Mouse (Mus musculus): ENCODE data around the gene Kcnb1. TPM values are rescaled to one million over a fixed set of nuclear protein-coding genes. Genes with fewer than 3 reads are reported as not detected.
A peak's percentile ranks its signal among the peaks of the same experiment; 100 is the strongest.

The Kcnb1 gene
- polyA plus RNA-seq, 1 experiment from 2014 or later = 1.6 TPM

DNA sequence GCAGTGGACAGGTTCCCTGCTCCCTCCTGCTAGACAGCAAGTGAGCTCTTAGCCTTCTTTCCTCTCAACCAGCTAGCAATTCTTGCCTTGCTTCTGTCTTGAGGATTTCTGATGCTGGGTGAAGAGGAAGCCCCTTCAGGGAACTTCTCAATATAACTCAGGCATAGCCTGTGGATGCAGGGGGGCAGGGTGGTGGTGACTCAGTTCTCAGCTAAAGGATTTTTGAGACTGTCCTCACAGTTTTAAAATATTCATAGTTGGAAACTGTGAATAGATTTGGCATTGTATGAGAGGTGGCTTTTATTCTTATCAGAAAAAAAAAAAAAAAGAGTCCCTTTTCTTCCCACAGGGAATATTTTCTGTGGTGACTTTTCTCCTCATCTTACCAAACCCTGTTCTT lies 129.2 kb downstream of the Kcnb1 start:
- H3K36me3 ChIP-seq (ENCODE audit: control insufficient read depth, insufficient read depth, low read length) = peaks cover 15% of the 10 kb centered on the region
- ATAC-seq (ENCODE audit: low FRiP score, low TSS enrichment) (no peak), DNase-seq (ENCODE audit: low spot score) (no peak)
- H3K9ac ChIP-seq (ENCODE audit: low read length) = peak overlapping the region; percentile 13; the same call in 1 of the 2 replicates
- no peaks in the 10 kb centered on the region for H3K9me3 ChIP-seq (ENCODE audit: control insufficient read depth, low read length)
- no peaks in the 10 kb centered on the region for H3K27me3 ChIP-seq (ENCODE audit: control insufficient read depth, insufficient read depth, low read length)
- H3K4me3 ChIP-seq (ENCODE audit: low read depth, low read length) = no peak overlapping the region
- H3K27ac ChIP-seq (replicated peaks) = peak overlapping the region; percentile 40
- H3K4me1 ChIP-seq (replicated peaks; ENCODE audit: control insufficient read depth, insufficient read depth) = peaks cover 6% of the 10 kb centered on the region; the same call in 1 of the 2 replicates
- peak overlapping the region; percentile 78; the same call in 1 of the 2 replicates for H3K4me2 ChIP-seq (replicated peaks; ENCODE audit: low read depth)
- TF ChIP-seq EP300 (optimal IDR thresholded peaks at IDR 0.05) (no peak), CTCF (IDR thresholded peaks at IDR 0.05; ENCODE audit: low read depth) (no peak)

DNA sequence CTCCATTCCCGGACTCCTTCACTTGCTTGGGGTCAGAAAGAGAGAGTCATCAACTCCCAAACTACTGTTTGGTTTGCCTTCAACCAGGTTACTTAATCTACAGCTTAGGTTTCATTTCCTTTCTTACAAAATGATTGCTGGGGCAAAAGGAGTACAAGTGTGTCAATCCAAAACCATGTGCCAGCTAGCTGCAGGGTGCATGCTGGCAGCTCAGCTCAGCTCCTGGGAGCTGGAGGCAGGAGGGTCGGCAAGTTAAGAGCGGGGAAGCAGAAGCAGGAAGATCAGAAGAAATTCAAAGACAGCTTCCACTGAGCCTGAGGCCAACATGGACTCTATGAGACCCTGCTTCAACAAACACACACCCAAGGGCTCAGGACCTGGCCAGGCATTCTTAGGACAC lies 129.6 kb downstream of the Kcnb1 start:
- peak overlapping the region; percentile 15; the same call in 1 of the 2 replicates for H3K4me2 ChIP-seq (replicated peaks; ENCODE audit: low read depth)
- TF ChIP-seq EP300 (optimal IDR thresholded peaks at IDR 0.05) = no peak
- no peak for TF ChIP-seq CTCF (IDR thresholded peaks at IDR 0.05; ENCODE audit: low read depth)
- no peak for ATAC-seq (ENCODE audit: low FRiP score, low TSS enrichment)
- peak overlapping the region; percentile 53 for H3K27ac ChIP-seq (replicated peaks)
- WGBS = 58% methylated on average over 3 of the region's 3 CpGs
- H3K4me1 ChIP-seq (replicated peaks; ENCODE audit: control insufficient read depth, insufficient read depth) = peaks cover 6% of the 10 kb centered on the region; the same call in 1 of the 2 replicates
- H3K36me3 ChIP-seq (ENCODE audit: control insufficient read depth, insufficient read depth, low read length) = peaks cover 17% of the 10 kb centered on the region
- no peak overlapping the region for H3K4me3 ChIP-seq (ENCODE audit: low read depth, low read length)
- no peaks in the 10 kb centered on the region for H3K27me3 ChIP-seq (ENCODE audit: control insufficient read depth, insufficient read depth, low read length)
- H3K9me3 ChIP-seq (ENCODE audit: control insufficient read depth, low read length) = no peaks in the 10 kb centered on the region
- DNase-seq (ENCODE audit: low spot score) = no peak
- H3K9ac ChIP-seq (ENCODE audit: low read length) = peak overlapping the region; percentile 13; the same call in 1 of the 2 replicates

DNA sequence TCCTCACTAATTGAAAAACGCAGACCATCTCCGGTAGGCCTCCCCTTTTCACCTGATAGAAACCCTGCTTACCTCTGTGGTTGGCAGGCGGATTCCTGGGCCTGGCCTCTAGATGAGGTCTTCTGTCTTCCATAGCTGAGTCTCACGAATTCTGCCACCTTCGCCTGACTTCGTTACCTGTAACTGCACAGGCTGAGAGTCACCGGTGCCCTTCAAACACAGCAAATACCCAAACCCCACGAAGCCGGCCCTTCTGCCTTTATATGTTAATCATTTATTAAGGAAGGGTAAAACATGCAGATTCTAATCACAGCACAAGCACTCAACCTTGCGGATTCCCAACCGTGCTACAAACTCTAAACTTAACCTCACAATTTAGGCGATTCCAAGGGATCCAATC lies 130.0 kb downstream of the Kcnb1 start:
- Histone ChIP-seq H3K27ac (replicated peaks) (peak overlapping the region; percentile 53), H3K9me3 (ENCODE audit: control insufficient read depth, low read length) (no peaks in the 10 kb centered on the region), H3K4me3 (ENCODE audit: low read depth, low read length) (no peak overlapping the region), H3K4me1 (replicated peaks; ENCODE audit: control insufficient read depth, insufficient read depth) (peaks cover 6% of the 10 kb centered on the region; the same call in 1 of the 2 replicates), H3K4me2 (replicated peaks; ENCODE audit: low read depth) (peak overlapping the region; percentile 15; the same call in 1 of the 2 replicates), H3K9ac (ENCODE audit: low read length) (no peak overlapping the region), H3K36me3 (ENCODE audit: control insufficient read depth, insufficient read depth, low read length) (peaks cover 20% of the 10 kb centered on the region), H3K27me3 (ENCODE audit: control insufficient read depth, insufficient read depth, low read length) (no peaks in the 10 kb centered on the region)
- 52% methylated on average over 12 of the region's 12 CpGs for WGBS
- ATAC-seq (ENCODE audit: low FRiP score, low TSS enrichment) (no peak), DNase-seq (ENCODE audit: low spot score) (no peak)
- TF ChIP-seq EP300 (optimal IDR thresholded peaks at IDR 0.05) (no peak), CTCF (IDR thresholded peaks at IDR 0.05; ENCODE audit: low read depth) (no peak)

DNA sequence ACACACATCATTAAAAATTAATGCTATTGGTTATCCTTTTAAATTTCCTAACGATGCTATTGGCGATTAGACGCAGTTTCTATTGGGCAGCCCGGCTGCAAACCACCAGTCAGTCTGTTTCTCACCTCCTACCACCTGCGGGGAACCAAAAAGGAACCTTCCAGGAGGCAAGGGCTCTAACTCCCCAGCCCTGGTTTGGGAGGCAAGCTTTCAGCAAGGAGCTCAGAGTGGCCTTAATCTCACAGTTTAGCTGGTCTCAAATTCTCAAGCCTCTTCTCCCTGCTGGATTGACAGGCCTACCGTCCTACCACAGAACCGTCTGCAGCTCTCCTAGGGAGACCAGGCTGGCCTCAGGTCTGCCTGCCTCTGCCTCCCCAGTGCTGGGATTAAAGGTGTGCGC lies 130.4 kb downstream of the Kcnb1 start:
- Histone ChIP-seq H3K9me3 (ENCODE audit: control insufficient read depth, low read length) (no peaks in the 10 kb centered on the region), H3K4me2 (replicated peaks; ENCODE audit: low read depth) (peak overlapping the region; percentile 14; the same call in 1 of the 2 replicates), H3K36me3 (ENCODE audit: control insufficient read depth, insufficient read depth, low read length) (peaks cover 22% of the 10 kb centered on the region), H3K4me1 (replicated peaks; ENCODE audit: control insufficient read depth, insufficient read depth) (peaks cover 6% of the 10 kb centered on the region; the same call in 1 of the 2 replicates), H3K27ac (replicated peaks) (peak overlapping the region; percentile 53), H3K27me3 (ENCODE audit: control insufficient read depth, insufficient read depth, low read length) (no peaks in the 10 kb centered on the region), H3K9ac (ENCODE audit: low read length) (peak overlapping the region; percentile 23; the same call in 1 of the 2 replicates), H3K4me3 (ENCODE audit: low read depth, low read length) (no peak overlapping the region)
- no peak for TF ChIP-seq EP300 (optimal IDR thresholded peaks at IDR 0.05)
- no peak for TF ChIP-seq CTCF (IDR thresholded peaks at IDR 0.05; ENCODE audit: low read depth)
- WGBS = 66% methylated on average over 8 of the region's 8 CpGs
- ATAC-seq (ENCODE audit: low FRiP score, low TSS enrichment) (no peak), DNase-seq (ENCODE audit: low spot score) (no peak)

DNA sequence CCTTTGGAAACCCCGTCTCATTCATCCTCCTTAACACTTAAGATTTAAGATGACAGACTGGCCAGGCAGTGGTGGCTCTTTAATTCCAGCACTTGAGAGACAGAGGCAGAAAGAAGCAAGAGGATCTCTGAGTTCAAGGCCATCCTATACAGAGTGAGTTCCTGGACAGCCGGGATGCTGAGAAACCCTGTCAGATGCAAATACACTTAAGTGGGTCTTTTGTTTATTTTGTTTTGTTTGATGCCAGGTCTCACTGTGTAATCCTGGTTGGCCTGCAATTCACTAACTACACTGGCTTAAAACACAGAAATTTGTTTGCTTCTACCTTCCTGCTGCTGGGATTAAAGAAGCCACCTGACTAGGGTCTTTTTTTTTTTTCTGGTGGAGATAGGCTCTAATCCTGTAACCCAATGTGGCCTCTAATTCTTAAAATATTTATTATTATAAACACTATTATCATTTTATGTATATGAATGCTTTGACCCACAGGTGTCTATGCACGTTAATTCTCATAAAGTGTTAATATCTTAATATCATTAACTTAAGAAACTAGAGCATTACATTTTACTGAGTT lies 131.1 kb downstream of the Kcnb1 start:
- Histone ChIP-seq H3K27me3 (ENCODE audit: control insufficient read depth, insufficient read depth, low read length) (no peaks in the 10 kb centered on the region), H3K27ac (replicated peaks) (no peak overlapping the region), H3K9ac (ENCODE audit: low read length) (no peak overlapping the region), H3K4me3 (ENCODE audit: low read depth, low read length) (no peak overlapping the region), H3K36me3 (ENCODE audit: control insufficient read depth, insufficient read depth, low read length) (peaks cover 23% of the 10 kb centered on the region), H3K4me2 (replicated peaks; ENCODE audit: low read depth) (no peak overlapping the region), H3K9me3 (ENCODE audit: control insufficient read depth, low read length) (no peaks in the 10 kb centered on the region), H3K4me1 (replicated peaks; ENCODE audit: control insufficient read depth, insufficient read depth) (0 out of 2 replicates have a peak, but pooled peaks cover 6% of the 10 kb centered on the region)
- DNase-seq (ENCODE audit: low spot score) = no peak
- TF ChIP-seq EP300 (optimal IDR thresholded peaks at IDR 0.05) (no peak), CTCF (IDR thresholded peaks at IDR 0.05; ENCODE audit: low read depth) (no peak)
- WGBS = 57% methylated on average over 3 of the region's 3 CpGs
- no peak for ATAC-seq (ENCODE audit: low FRiP score, low TSS enrichment)

DNA sequence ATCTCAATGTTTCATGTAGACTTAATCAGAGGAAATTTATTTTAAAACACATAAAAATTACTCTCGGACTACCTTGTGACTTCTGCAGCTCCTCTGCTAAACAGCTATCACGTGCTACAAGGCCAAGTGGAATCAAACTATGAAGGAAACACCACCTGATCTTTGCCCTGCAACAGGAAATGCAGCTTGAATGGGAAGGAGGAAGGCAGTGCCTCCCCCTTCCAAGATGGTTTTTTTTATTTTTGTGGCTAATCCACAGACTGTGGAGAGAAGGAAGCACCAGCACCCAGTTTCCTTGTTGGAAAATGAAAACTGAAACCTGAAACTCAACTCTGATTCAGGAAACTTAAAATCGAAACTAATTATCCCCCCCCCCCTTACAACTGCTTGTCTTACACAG lies 131.8 kb downstream of the Kcnb1 start:
- 60% methylated on average over 3 of the region's 3 CpGs for WGBS
- H3K9me3 ChIP-seq (ENCODE audit: control insufficient read depth, low read length) = no peaks in the 10 kb centered on the region
- H3K4me2 ChIP-seq (replicated peaks; ENCODE audit: low read depth) = no peak overlapping the region
- DNase-seq (ENCODE audit: low spot score) (no peak), ATAC-seq (ENCODE audit: low FRiP score, low TSS enrichment) (no peak)
- H3K4me3 ChIP-seq (ENCODE audit: low read depth, low read length) = no peak overlapping the region
- H3K36me3 ChIP-seq (ENCODE audit: control insufficient read depth, insufficient read depth, low read length) = peaks cover 23% of the 10 kb centered on the region
- 0 out of 2 replicates have a peak, but pooled peaks cover 6% of the 10 kb centered on the region for H3K4me1 ChIP-seq (replicated peaks; ENCODE audit: control insufficient read depth, insufficient read depth)
- H3K27me3 ChIP-seq (ENCODE audit: control insufficient read depth, insufficient read depth, low read length) = no peaks in the 10 kb centered on the region
- no peak for TF ChIP-seq EP300 (optimal IDR thresholded peaks at IDR 0.05)
- no peak for TF ChIP-seq CTCF (IDR thresholded peaks at IDR 0.05; ENCODE audit: low read depth)
- H3K9ac ChIP-seq (ENCODE audit: low read length) = no peak overlapping the region
- no peak overlapping the region for H3K27ac ChIP-seq (replicated peaks)

Measured in stomach, postnatal 0 days (tissue).